Mouse (Mus musculus) skeletal muscle tissue, adult 2 months (tissue): Measurements from ENCODE around the gene Zfp963.
"Not testable (repeated sequence)": the region's sequence is repeated elsewhere in the genome, so short reads cannot be mapped to it uniquely, and the experiment has no call there.

Source experiments
- DNase-seq: peaks from one replicate; pipeline ENCODE4 v3.0.0-alpha.2; 2012; ENCODE audit warnings: low read depth, low spot score

Gene Zfp963

GRCm38 (mm10) chr8:69740763-69741162, 9.0 kb downstream of the Zfp963 start:
- no peak for DNase-seq

DNA sequence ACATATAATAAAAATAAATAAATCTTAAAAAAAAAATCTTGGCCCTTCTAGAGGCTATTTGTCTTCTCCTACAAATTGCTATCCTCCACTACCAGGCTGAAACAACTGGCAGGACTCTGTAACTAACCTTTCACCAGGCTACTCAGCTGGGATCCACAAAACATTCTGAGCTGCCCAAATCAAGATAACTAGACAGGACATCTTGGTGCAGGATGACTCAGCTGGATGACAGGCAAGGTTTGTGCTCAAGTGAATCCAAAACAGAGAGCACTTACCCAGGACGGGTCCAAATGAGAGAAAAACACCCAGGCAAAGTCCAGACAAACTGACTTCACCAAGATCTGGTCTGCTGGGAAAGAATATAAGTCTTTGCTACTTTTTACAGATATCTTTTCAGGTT, 14.3 kb downstream of the Zfp963 start:
- no peak for DNase-seq

GRCm38 (mm10) chr8:69717232-69717580, 32.6 kb downstream of the Zfp963 start:
- no peak for DNase-seq

- peak; percentile 100 for DNase-seq
Observed at GRCm38 (mm10) chr8:69716403-69717231, 33.2 kb downstream of the Zfp963 start.

DNA sequence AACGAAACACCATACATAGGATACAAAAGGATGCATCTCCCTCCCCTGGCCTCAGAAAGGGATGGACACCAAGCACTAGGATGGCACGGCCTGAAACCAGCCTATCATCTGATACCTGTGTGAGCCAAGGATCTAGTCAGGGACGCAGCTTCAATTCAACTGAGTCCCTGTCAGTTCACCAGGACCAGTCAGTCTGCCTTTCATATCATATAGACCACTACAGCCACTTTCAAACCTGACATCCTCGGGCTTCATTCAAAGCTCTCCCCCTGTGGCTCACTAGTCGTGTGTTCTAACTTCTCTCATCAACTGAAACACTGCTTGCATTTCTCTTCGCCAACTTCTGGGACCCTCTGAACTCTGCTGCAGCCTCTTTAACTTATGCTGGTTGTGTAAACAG, 34.4 kb downstream of the Zfp963 start:
- no peak for DNase-seq

DNA sequence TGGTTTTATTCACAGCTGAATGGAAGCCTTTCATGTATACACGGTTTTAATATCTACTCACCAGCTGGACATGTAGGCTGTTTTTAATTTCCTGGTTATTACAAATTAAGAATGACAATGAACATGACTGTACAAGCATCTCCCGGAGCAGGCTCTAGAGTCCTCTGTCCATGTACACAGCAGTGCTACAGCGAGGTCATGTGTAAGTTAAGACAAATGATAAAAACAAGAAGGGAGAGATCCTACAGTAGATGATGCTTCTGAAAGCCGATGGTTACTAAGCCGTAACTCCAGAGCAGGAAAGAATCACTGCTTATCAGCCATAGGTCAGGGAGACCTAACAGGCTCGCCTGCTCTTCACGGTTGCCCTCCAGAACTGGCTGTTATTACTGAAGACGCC, 36.3 kb downstream of the Zfp963 start:
- no peak for DNase-seq

GRCm38 (mm10) chr8:69710624-69711023, 39.1 kb downstream of the Zfp963 start, which contains the start of gene Zfp869:
Gene Zfp869, minus strand, starts transcription at chr8:69710724.
- not testable (repeated sequence) for DNase-seq

DNA sequence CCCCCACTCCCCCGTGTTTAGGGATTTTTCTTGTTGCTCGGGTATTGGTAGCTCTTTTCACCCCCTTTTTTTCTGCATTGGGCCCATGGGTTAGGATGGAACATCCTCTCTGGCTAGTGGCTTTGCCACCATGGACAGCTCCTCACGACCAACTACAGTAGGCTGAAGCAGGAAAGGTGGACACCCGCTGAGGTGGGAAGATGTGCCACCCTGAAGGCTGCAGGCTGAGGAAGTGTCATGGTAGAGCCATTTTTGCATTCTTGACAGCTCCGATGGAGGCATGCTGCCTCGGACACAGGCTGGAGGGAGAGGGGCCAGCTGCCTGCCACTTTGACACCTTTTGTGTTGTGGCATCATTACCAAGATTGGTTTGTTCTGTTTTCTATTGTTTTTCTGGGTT, 48.0 kb downstream of the Zfp963 start:
- no peak for DNase-seq
